Mouse (Mus musculus) right cerebral cortex, postnatal 4 days (tissue): ENCODE data around the gene Cgrrf1.
"Not testable (repeated sequence)": the region's sequence is repeated elsewhere in the genome, so short reads cannot be mapped to it uniquely, and the experiment has no call there.

Experiments
- DNase-seq: peaks from one replicate; pipeline ENCODE4 v3.0.0-alpha.2; 2022

The Cgrrf1 gene

GRCm38 (mm10) chr14:46831837-46832333 lies at the start of gene Cgrrf1:
Gene Cgrrf1, plus strand, starts transcription at chr14:46832125.
- DNase-seq: peak; percentile 72

GRCm38 (mm10) chr14:46782187-46782828 lies 49.6 kb upstream of the Cgrrf1 start:
- no peak for DNase-seq

- DNase-seq: no peak
Measured at GRCm38 (mm10) chr14:46783327-46783926, 48.5 kb upstream of the Cgrrf1 start.

- no peak for DNase-seq
Measured at GRCm38 (mm10) chr14:46785247-46785646, 46.7 kb upstream of the Cgrrf1 start.

- no peak for DNase-seq
Measured at GRCm38 (mm10) chr14:46787454-46787786, 44.5 kb upstream of the Cgrrf1 start.

GRCm38 (mm10) chr14:46787787-46788504 lies 44.0 kb upstream of the Cgrrf1 start, which contains the start of gene Cnih1:
Gene Cnih1, minus strand, starts transcription at chr14:46788411.
- DNase-seq: peak; percentile 91

- DNase-seq: no peak
Measured at GRCm38 (mm10) chr14:46788505-46788901, 43.4 kb upstream of the Cgrrf1 start.

GRCm38 (mm10) chr14:46790303-46790702 lies 41.6 kb upstream of the Cgrrf1 start:
- DNase-seq: no peak

- DNase-seq: no peak
Measured at GRCm38 (mm10) chr14:46790723-46791122, 41.2 kb upstream of the Cgrrf1 start.

GRCm38 (mm10) chr14:46794157-46794556 lies 37.8 kb upstream of the Cgrrf1 start:
- no peak for DNase-seq

- DNase-seq: no peak
Measured at GRCm38 (mm10) chr14:46800684-46801345, 31.1 kb upstream of the Cgrrf1 start.

GRCm38 (mm10) chr14:46803259-46803658 lies 28.7 kb upstream of the Cgrrf1 start:
- DNase-seq: no peak

- no peak for DNase-seq
Measured at GRCm38 (mm10) chr14:46803791-46804190, 28.1 kb upstream of the Cgrrf1 start.

GRCm38 (mm10) chr14:46806186-46806585 lies 25.7 kb upstream of the Cgrrf1 start:
- DNase-seq: no peak

GRCm38 (mm10) chr14:46807927-46808326 lies 24.0 kb upstream of the Cgrrf1 start:
- no peak for DNase-seq

- DNase-seq: no peak
Measured at GRCm38 (mm10) chr14:46815640-46816039, 16.3 kb upstream of the Cgrrf1 start.

GRCm38 (mm10) chr14:46816916-46817622 lies 14.9 kb upstream of the Cgrrf1 start:
- DNase-seq: no peak

GRCm38 (mm10) chr14:46818743-46819142 lies 13.2 kb upstream of the Cgrrf1 start:
- no peak for DNase-seq

GRCm38 (mm10) chr14:46819961-46820360 lies 12.0 kb upstream of the Cgrrf1 start:
- DNase-seq: not testable (repeated sequence)

- DNase-seq: no peak
Measured at GRCm38 (mm10) chr14:46821271-46821872, 10.6 kb upstream of the Cgrrf1 start.

GRCm38 (mm10) chr14:46821873-46822716 lies 9.8 kb upstream of the Cgrrf1 start, which contains the start of gene Gmfb:
Gene Gmfb, minus strand, starts transcription at chr14:46822242.
- peak; percentile 96 for DNase-seq
